Mouse (Mus musculus): Measurements from ENCODE around the gene Ccdc184. TPM values are rescaled to one million over a fixed set of nuclear protein-coding genes. Genes with fewer than 3 reads are reported as not detected.
A peak's percentile ranks its signal among the peaks of the same experiment; 100 is the strongest.

Gene Ccdc184
- polyA plus RNA-seq, 1 experiment from 2014 or later, result 23.3 TPM

DNA sequence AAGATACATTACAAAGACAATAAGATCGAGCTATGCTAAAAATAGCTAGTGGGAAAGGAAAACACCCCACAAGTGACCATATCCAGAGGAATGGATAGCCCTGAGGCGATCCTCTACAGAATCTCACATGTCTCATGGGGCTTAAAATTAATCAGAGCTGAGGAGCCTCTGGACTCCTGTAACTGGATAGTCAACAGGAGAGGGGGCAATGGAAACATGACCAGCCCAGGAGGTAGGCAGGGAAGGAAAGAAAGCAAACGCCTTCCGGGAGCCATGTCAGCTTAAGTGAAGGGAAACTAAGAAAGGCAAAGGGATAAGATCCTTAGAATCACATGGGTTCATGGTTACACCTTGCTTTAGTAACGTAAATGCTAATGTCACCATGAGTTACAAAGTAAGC, 26.1 kb upstream of the Ccdc184 start:
- no peak overlapping the region for H3K4me2 ChIP-seq (replicated peaks)
- WGBS, result 91% methylated on average over 5 of the region's 5 CpGs
- peaks cover 59% of the 10 kb centered on the region for H3K36me3 ChIP-seq

DNA sequence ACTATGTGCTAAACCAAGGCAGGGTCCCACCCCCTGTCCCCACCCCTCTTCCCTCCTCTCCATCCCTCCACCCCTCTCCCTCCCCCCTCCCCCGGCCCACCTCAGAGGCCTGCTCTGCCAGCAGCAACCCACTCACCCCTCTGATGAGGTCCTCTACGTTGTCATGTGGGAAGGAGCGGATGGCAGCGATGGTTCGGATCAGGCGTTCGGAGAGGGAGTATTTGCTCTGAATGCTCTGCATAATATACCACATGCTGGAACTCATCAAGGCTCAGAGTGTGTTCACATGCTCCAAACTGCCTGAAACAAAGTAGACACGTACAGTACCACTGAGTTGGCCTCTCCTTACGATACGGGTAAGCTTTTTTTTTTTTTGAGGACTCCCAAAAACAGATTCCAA, 24.4 kb upstream of the Ccdc184 start:
- no peak overlapping the region for H3K9ac ChIP-seq (replicated peaks)
- H3K9me3 ChIP-seq, result no peaks in the 10 kb centered on the region
- H3K36me3 ChIP-seq, result peaks cover 42% of the 10 kb centered on the region
- no peak overlapping the region for H3K4me2 ChIP-seq (replicated peaks)
- H3K4me3 ChIP-seq, result no peak overlapping the region
- WGBS, result 82% methylated on average over 10 of the region's 10 CpGs
- no peak for ATAC-seq (ENCODE audit: low FRiP score, low read depth)
- H3K27me3 ChIP-seq, result no peaks in the 10 kb centered on the region
- H3K4me1 ChIP-seq, result peaks cover 13% of the 10 kb centered on the region
- H3K27ac ChIP-seq (replicated peaks), result no peak overlapping the region

More for the DNA sequence above, 26.1 kb upstream of the Ccdc184 start:
- no peak for ATAC-seq (ENCODE audit: low FRiP score, low read depth)
- no peak overlapping the region for H3K4me3 ChIP-seq
- no peaks in the 10 kb centered on the region for H3K9me3 ChIP-seq
- no peaks in the 10 kb centered on the region for H3K27me3 ChIP-seq
- H3K4me1 ChIP-seq, result peaks cover 10% of the 10 kb centered on the region
- H3K9ac ChIP-seq (replicated peaks), result no peak overlapping the region
- H3K27ac ChIP-seq (replicated peaks), result no peak overlapping the region

DNA sequence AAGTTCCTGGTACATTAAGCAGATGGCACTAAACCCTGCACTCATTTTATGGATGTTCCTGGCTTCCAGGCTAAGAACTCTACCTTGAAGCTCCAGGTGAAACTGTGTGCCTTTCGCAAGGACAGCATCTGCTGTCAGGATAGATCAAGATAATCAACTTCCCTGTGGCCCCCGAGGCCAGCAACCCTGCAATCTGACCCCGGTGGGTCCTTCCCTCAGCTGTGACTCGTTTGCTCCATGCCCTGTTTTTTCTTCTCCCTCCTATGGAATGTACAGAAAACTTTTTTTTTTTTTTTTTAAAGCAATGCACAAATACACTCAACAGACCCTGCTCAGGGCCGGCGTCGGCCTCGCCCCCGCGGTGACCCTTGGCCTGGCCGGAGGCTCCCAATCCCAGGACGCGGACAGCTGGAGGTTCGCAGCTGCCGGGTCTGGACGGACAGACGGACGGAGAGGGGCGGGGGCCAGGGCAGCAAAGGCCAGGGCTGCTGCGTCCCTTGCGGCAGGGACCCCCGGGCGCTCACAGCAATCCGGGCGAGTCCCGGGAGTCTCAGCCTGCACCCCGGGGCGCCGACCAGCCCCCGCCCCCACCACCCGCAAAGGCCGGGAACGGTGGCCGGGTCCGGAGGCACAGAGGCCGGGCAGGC, 22.0 kb upstream of the Ccdc184 start:
- H3K36me3 ChIP-seq, result peaks cover 24% of the 10 kb centered on the region
- peak overlapping the region; percentile 93 for H3K4me2 ChIP-seq (replicated peaks)
- H3K9me3 ChIP-seq, result no peaks in the 10 kb centered on the region
- peaks cover 13% of the 10 kb centered on the region for H3K4me1 ChIP-seq
- no peaks in the 10 kb centered on the region for H3K27me3 ChIP-seq
- no peak; the same call in 1 of the 2 replicates for ATAC-seq (ENCODE audit: low FRiP score, low read depth)
- under 1% methylated on average over 35 of the region's 36 CpGs for WGBS
- H3K4me3 ChIP-seq, result peak overlapping the region; percentile 99
- H3K9ac ChIP-seq (replicated peaks), result peak overlapping the region; percentile 97
- peak overlapping the region; percentile 72 for H3K27ac ChIP-seq (replicated peaks)

DNA sequence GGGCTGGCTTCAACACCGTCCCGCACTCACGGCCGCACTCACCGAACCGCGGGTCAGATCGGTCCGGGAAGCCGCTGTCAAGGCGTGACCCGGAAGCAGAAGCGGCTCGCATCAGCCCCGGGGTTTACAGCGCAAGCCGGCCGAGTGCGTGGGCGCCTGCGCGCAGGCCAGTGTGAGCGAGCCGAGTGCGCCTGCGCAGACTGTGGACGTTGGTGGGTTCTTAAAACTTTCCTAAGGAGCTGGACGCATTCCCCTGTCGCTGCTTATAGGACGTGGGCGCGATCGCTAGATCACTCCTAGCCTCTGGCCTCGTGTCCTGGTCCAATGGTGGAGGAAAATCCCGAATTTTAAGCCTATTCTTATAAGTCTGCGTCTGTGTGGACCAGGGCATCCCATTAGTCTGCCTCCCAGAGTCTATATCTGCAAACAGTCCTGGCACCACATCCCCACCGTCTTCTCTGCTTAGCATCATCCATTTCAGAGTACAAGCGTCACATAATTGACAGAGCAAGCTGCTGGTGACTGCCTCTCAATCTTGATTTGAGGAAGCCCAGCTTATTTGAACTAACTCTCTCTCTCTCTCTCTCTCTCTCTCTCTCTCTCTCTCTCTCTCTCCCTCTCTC, 21.3 kb upstream of the Ccdc184 start:
- Histone ChIP-seq H3K9me3 (no peaks in the 10 kb centered on the region), H3K27me3 (no peaks in the 10 kb centered on the region), H3K27ac (replicated peaks) (peak overlapping the region; percentile 72), H3K36me3 (peaks cover 17% of the 10 kb centered on the region), H3K9ac (replicated peaks) (peak overlapping the region; percentile 97), H3K4me3 (peak overlapping the region; percentile 99), H3K4me1 (peaks cover 13% of the 10 kb centered on the region), H3K4me2 (replicated peaks) (peak overlapping the region; percentile 93)
- WGBS, result under 1% methylated on average over 38 of the region's 38 CpGs
- ATAC-seq (ENCODE audit: low FRiP score, low read depth), result peak; percentile 97

DNA sequence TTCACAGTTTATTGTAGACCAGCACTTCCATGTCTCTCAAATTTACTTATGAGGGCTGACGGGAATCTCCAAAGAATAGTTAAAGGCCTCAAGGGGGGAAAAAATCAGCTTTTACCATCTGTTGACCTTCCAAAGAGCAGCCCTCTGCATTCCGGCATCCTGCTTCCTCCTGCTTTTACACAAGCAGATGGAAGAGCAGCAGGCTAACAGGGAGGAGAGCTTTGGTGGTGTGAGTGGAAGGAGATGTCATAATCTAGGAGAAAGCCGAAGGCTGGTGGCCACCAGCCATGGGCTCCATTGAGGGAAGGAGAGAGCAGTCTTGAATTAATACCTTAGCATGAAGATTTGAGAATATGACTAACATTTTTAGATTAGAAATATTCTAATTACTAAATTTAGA, 18.6 kb upstream of the Ccdc184 start:
- Histone ChIP-seq H3K27me3 (no peaks in the 10 kb centered on the region), H3K4me2 (replicated peaks) (no peak overlapping the region), H3K9me3 (no peaks in the 10 kb centered on the region), H3K27ac (replicated peaks) (no peak overlapping the region), H3K4me3 (no peak overlapping the region), H3K36me3 (no peaks in the 10 kb centered on the region), H3K4me1 (peaks cover 15% of the 10 kb centered on the region), H3K9ac (replicated peaks) (no peak overlapping the region)
- WGBS, result 91% methylated on average over 3 of the region's 3 CpGs
- ATAC-seq (ENCODE audit: low FRiP score, low read depth), result no peak

DNA sequence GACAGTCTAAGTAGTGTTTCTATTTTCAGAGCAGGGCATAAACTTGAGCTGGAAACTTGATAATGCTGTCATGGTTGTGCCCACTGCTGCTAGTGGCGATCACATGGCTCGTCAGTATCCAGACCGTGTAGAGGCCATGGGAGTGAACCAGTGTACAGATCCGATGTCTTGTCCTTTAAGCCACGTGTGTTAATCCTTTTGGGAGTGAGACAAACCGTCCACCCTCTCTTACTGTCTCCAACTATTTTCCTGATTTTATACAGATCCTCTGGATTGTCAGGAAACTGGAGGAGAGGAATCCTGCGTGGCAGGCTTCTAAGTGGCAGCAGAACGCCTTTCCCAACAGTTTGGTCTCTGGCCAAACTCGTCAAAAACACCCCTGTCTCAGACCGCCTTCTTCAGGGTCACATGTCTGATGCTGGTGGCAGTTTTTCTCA, 17.8 kb upstream of the Ccdc184 start:
- Histone ChIP-seq H3K36me3 (no peaks in the 10 kb centered on the region), H3K9ac (replicated peaks) (no peak overlapping the region), H3K9me3 (no peaks in the 10 kb centered on the region), H3K27ac (replicated peaks) (no peak overlapping the region), H3K4me2 (replicated peaks) (no peak overlapping the region), H3K4me1 (peaks cover 15% of the 10 kb centered on the region), H3K4me3 (no peak overlapping the region), H3K27me3 (no peaks in the 10 kb centered on the region)
- WGBS, result 82% methylated on average over 10 of the region's 10 CpGs
- no peak for ATAC-seq (ENCODE audit: low FRiP score, low read depth)

DNA sequence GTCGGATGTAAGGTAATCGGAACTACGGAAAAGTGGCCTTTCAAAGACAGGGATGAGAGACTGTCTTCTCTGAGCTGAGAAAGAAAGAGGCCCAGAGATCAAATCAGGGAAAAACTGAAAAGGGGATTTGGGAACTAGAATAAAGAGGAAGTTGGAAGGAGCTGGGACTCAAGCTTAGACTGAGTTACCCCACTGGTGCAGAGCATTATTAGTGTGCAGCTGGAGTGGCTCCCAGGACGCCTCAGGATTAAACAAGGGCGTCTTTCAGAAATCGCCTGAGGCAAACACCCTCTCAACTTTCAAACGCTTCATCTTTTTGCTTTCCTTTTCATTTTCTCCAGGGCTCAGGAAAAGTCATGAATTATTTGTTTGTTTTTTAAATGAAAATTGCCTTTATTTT, 14.0 kb upstream of the Ccdc184 start:
- H3K36me3 ChIP-seq, result no peaks in the 10 kb centered on the region
- H3K4me3 ChIP-seq, result no peak overlapping the region
- 0 out of 2 replicates have a peak, but pooled peaks cover 3% of the 10 kb centered on the region for H3K4me1 ChIP-seq
- no peak overlapping the region for H3K9ac ChIP-seq (replicated peaks)
- no peak overlapping the region for H3K4me2 ChIP-seq (replicated peaks)
- no peaks in the 10 kb centered on the region for H3K9me3 ChIP-seq
- ATAC-seq (ENCODE audit: low FRiP score, low read depth), result no peak
- 73% methylated on average over 7 of the region's 7 CpGs for WGBS
- no peak overlapping the region for H3K27ac ChIP-seq (replicated peaks)
- H3K27me3 ChIP-seq, result no peaks in the 10 kb centered on the region

DNA sequence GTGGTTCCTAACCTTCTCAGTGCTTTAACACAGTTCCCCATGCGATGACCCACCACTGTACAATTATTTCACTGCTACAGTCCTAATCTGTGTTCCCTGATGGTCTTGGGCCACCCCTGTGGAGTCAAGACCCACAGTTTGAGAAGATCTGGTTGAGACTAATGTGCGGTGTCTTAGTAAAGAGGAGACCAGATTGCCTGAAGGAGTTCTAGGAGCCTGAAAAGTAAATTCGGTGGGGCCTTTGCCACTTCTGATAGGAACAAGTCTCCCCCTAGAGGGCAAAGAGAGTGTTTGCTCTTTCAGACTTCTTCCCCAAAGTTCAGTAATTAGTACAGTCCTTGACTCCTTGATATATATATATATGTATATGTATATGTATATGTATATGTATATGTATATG, 13.3 kb upstream of the Ccdc184 start:
- no peak overlapping the region for H3K27ac ChIP-seq (replicated peaks)
- no peak overlapping the region for H3K4me3 ChIP-seq
- no peaks in the 10 kb centered on the region for H3K27me3 ChIP-seq
- no peak overlapping the region for H3K9ac ChIP-seq (replicated peaks)
- 36% methylated on average over 3 of the region's 3 CpGs for WGBS
- no peaks in the 10 kb centered on the region for H3K36me3 ChIP-seq
- ATAC-seq (ENCODE audit: low FRiP score, low read depth), result no peak
- no peaks in the 10 kb centered on the region for H3K9me3 ChIP-seq
- 0 out of 2 replicates have a peak, but pooled peaks cover 3% of the 10 kb centered on the region for H3K4me1 ChIP-seq
- H3K4me2 ChIP-seq (replicated peaks), result no peak overlapping the region

DNA sequence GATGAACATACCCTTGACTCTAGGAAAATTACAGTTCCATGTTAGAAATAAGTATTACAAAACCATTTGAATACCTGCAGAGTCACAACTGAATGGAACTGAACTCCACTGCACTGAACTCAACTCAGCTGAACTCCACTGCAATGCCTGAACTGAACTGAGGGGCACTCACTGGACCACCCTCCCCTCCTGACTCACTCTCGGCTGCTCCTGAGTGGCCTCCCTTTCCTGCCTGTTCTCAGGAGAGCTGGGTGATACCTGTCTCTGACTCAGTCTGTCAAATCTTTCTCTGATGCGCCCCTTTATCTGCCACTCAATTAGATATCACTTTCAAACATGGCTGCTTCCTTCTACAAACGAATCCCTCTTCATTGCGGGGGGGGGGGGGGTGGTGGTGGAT, 12.8 kb upstream of the Ccdc184 start:
- Histone ChIP-seq H3K27me3 (no peaks in the 10 kb centered on the region), H3K36me3 (no peaks in the 10 kb centered on the region), H3K9ac (replicated peaks) (no peak overlapping the region), H3K4me1 (0 out of 2 replicates have a peak, but pooled peaks cover 3% of the 10 kb centered on the region), H3K4me3 (no peak overlapping the region), H3K9me3 (no peaks in the 10 kb centered on the region), H3K27ac (replicated peaks) (no peak overlapping the region), H3K4me2 (replicated peaks) (no peak overlapping the region)
- 84% methylated on average over 4 of the region's 4 CpGs for WGBS
- no peak for ATAC-seq (ENCODE audit: low FRiP score, low read depth)

DNA sequence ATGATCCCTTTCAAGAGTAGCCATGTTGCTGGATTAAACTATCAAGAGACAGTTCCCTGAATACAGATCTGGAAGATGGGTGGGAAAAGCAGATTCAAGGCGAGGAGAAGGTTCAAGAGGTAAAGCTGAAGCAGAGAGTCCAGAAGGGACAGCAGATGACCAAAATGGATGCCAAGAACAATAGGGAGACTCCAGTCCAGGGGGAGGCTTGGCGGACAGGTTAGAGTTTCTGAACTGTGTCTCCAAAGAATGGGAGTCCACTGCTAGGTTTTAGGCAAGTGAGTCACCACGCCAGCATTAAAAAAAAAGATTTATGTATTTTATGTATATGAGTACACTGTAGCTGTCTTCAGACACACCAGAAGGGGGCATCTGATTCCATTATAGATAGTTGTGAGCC, 12.3 kb upstream of the Ccdc184 start:
- no peak overlapping the region for H3K4me2 ChIP-seq (replicated peaks)
- no peak for ATAC-seq (ENCODE audit: low FRiP score, low read depth)
- H3K4me1 ChIP-seq, result 0 out of 2 replicates have a peak, but pooled peaks cover 3% of the 10 kb centered on the region
- no peak overlapping the region for H3K9ac ChIP-seq (replicated peaks)
- H3K9me3 ChIP-seq, result no peaks in the 10 kb centered on the region
- WGBS, result 84% methylated on average over 3 of the region's 3 CpGs
- H3K27me3 ChIP-seq, result no peaks in the 10 kb centered on the region
- no peak overlapping the region for H3K27ac ChIP-seq (replicated peaks)
- no peaks in the 10 kb centered on the region for H3K36me3 ChIP-seq
- no peak overlapping the region for H3K4me3 ChIP-seq

DNA sequence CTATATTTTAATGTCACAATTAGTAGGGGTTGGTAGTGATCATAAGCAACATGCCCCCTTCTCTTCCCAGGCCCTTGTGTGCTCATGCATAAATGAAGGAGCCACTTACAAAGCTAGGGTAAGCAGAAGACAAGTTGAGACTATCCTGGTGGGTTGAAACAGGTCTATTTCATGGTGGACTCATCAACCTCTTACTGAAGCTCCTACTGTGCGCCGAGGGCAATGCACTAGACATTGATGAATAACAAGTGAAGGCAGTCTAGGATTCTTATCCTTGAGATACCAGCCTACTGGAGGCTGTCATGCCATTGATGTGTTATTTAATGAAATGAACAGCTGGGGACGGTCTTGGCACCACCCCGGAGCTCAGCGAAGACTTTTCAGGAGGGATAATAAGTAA, 11.7 kb upstream of the Ccdc184 start:
- Histone ChIP-seq H3K9ac (replicated peaks) (no peak overlapping the region), H3K4me3 (no peak overlapping the region), H3K27ac (replicated peaks) (no peak overlapping the region), H3K4me2 (replicated peaks) (no peak overlapping the region), H3K27me3 (no peaks in the 10 kb centered on the region), H3K4me1 (0 out of 2 replicates have a peak, but pooled peaks cover 3% of the 10 kb centered on the region), H3K9me3 (no peaks in the 10 kb centered on the region), H3K36me3 (no peaks in the 10 kb centered on the region)
- ATAC-seq (ENCODE audit: low FRiP score, low read depth), result no peak
- 95% methylated on average over 5 of the region's 5 CpGs for WGBS

DNA sequence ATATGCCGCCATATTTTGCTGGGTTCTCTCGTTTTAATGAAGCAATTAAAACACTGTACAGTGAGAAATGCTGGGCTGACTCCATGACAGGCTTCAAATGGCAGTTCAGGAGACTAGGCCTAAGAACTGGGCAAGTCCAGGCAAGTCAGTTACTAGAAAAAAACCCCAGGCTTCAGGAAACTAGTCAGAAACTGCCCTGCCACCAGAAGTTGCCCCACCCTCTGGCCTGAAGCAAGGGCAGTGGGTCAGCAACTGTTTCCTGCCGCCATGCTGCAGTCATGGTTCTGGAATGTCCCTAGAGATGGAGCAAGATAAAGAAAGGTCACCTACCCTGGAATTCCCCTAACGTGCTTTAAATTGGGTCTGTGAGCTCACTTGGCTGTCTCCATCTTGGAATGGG, 11.0 kb upstream of the Ccdc184 start:
- no peak overlapping the region for H3K27ac ChIP-seq (replicated peaks)
- no peaks in the 10 kb centered on the region for H3K27me3 ChIP-seq
- no peak overlapping the region for H3K9ac ChIP-seq (replicated peaks)
- 0 out of 2 replicates have a peak, but pooled peaks cover 3% of the 10 kb centered on the region for H3K4me1 ChIP-seq
- 75% methylated on average over 4 of the region's 4 CpGs for WGBS
- H3K9me3 ChIP-seq, result no peaks in the 10 kb centered on the region
- no peak overlapping the region for H3K4me2 ChIP-seq (replicated peaks)
- no peak overlapping the region for H3K4me3 ChIP-seq
- no peak for ATAC-seq (ENCODE audit: low FRiP score, low read depth)
- H3K36me3 ChIP-seq, result no peaks in the 10 kb centered on the region
